Mouse (Mus musculus) adrenal gland, postnatal 14 days (tissue): ENCODE measurements around the gene Hectd4. TPM values are rescaled to one million over a fixed set of nuclear protein-coding genes. Genes with fewer than 3 reads are reported as not detected.
"Not testable (repeated sequence)": the region's sequence is repeated elsewhere in the genome, so short reads cannot be mapped to it uniquely, and the experiment has no call there.

Experiments used
- DNase-seq: peaks from one replicate; pipeline ENCODE4 v3.0.0; 2021; ENCODE audit warnings: mixed read lengths
- total RNA-seq: library from RNA; stranded (reverse); gene quantifications from 2 replicates; pipeline ENCODE4 v1.2.3, GENCODE M21; 2021

Gene Hectd4
- total RNA-seq, 1 experiment from 2014 or later: 27.1 TPM

DNA sequence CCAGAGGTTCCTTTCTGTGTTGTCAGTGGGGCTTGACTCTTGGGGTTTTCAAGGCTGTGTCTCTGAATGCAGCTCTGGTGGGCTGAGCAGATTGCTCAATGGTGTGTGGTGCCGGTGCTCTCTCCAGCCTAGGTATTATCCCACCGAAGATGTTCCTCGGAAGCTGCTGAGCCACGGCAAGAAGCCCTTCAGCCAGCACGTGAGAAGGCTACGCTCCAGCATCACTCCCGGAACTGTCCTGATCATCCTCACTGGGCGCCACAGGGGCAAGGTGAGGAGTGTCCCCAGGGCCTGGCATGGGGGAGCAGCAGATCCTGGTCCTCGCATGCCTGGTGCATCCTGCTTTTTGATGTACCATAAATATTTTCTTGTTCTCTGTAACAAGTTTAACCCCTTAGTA lies 13.5 kb upstream of the Hectd4 start:
- DNase-seq: no peak

DNA sequence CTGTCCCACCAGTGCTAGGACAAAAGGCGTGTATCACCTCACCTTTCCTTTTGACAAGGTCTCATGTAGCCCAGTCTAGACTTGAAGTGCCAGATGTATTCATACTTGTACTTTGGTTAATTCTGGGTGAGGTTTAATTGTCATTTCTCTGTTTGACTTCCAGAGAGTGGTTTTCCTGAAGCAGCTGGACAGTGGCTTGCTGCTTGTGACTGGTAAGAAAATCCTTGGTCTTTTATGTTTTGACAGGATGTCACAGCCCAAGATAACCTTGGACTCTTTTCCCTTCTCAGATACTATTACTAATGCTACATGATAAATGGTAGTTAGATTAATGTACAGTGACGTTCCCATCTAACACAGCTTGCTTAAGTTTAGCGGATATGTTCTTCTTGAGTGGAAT lies 13.0 kb upstream of the Hectd4 start:
- DNase-seq: no peak

DNA sequence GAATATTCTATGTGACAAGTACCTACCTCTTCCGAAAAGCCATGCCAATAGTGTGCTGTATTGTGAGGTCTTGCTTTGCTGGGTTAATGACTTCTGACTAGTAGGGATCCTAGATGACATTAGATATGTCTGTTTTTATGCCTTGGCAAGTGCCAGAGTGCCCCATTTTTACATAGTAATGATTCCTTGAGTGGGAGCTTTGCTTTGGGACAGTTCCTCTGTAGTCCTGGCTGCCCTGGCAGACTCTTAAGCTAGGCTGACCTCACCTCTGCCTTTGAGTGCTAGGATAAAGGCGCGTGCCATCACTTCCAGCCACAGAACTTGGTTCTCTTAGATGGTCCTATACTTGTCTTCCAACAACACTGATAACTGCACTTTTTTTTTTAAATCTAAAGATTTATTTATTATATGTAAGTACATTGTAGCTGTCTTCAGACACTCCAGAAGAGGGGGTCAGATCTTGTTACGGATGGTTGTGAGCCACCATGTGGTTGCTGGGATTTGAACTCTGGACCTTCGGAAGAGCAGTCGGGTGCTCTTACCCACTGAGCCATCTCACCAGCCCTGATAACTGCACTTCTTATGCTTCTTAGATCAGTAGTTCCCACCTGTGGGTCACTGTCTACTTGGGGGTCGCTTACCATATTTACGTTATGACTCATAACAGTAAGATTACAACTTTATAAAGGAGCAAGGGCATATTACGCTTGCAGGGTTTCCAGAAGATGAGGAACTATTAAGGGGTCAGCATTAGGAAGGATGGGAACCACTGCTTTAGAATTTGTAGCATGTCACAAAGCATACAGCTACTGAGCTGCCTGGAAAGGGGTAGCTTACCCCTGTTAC lies 10.0 kb upstream of the Hectd4 start:
- DNase-seq: no peak

DNA sequence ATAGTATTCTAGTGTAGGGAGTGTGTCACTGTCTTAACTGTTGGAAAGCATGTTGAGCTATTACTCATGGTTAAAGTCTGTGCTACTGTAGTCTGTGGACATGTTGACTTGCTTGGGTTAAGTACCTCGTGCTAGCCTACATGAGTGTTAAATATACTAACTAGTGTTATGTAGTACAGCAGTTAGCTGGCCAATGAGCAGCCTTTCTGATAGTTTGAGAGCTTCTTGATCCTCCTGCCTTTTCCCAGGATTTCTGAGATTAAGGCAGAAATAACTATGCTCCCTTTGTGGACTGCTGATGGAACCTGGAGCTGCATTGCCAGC lies 9.5 kb upstream of the Hectd4 start:
- DNase-seq: no peak

DNA sequence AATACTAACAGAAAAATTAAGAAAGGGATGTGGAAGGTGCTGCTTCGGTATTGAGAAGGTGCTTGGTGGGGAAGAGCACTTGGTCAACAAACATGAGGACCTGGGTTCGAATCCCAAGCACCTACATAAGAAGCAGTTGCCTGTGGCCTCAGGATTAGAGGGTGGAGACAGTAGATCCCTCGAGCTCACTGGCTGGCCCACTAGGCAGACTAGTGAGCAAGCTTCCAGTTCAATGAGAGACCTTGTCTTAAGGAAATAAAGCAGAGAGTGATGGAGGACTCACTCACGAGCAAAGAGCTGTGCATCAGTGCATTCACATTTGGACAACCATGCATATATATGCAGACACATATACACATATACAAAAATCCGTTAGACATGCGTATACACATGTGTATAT lies 7.9 kb upstream of the Hectd4 start:
- DNase-seq: no peak

DNA sequence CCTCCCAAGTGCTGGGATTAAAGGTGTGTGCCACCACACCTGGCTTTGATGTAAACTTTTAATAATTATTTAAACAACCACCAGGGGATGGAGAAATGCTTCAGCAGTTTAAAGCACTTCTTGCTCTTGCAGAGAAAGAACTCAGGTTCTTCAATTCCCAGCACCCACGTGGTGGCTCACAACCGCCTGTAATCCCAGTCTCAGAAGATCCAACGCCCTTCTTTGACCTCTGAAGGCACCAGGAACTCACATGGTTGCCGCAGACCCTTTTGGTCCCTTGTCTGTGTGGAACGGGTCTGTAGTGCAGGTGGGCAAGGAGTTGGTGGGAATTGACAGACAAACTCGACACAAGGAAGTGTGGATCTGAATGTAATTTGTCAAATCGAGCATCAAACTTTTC lies 5.3 kb upstream of the Hectd4 start:
- no peak for DNase-seq

DNA sequence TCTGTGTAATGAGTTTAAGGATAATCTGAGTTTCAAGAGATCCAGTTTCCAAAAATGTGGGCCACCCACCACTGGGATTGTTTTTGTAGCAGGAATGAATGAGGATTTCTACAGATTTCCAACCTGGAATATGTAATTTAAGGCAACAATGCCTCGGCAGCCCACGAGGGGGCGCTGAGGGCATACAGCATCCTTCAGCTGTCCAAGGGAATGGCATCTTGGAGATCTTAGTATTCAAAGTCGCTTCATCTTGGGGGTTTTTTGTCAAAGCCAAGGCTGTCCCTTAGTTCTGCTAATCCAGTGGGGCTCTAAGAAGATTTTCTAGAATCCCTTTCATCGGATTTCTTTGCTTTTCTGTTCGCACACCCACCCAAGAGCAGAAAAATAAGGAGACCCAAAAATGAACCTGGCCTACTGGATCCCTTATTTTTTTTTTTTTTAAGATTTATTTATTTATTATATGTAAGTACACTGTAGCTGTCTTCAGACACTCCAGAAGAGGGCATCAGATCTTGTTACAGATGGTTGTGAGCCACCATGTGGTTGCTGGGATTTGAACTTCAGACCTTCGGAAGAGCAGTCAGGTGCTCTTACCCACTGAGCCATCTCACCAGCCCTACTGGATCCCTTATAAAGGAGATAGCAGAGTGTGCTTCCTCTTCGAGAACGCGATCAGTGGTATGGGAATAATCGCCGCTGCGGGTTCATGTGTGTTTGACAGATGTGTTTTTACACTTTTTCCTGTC lies 4.5 kb upstream of the Hectd4 start:
- peak; percentile 84 for DNase-seq

DNA sequence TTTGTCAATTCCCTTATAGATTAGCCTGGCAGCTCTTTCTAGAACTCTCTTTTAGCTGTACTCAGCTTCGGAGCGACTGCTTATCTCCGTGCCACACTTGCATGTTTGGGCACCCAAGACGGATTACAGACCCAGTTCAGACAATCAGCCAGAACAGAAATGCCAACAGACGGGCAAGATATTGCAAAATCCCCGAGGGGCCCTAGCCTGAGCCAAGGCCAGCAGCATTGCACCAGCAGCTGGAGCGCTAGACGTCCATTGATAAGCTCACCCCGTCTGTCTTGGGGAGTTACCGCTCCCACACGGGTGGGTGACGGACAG lies 3.9 kb upstream of the Hectd4 start:
- peak; percentile 80 for DNase-seq

DNA sequence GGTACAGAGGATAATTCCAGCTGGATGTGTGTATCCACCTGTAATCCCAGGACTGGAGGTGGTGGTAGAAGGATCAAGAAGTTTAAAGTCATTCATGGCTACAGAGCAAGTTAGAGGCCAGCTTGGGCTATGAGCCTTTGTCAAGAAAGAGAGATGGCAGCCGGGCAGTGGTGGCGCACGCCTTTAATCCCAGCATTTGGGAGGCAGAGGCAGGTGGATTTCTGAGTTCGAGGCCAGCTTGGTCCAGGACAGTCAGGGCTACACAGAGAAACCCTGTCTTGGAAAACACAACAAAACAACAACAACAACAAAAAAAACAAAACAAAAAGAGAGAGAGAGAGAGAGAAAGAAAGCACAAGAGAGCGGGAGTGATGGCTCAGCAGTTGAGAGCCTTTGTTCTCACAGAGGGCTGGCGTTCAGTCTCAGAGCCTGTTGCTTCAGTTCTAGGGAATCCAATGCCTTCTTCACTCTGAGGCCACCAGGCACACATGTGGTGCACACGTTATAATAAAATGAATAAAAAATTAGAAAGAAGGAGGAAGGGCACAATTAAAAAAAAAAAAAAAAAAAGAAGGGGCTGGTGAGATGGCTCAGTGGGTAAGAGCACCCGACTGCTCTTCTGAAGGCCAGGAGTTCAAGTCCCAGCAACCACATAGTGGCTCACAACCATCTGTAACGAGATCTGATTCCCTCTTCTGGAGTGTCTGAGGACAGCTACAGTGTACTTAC lies 3.3 kb upstream of the Hectd4 start:
- not testable (repeated sequence) for DNase-seq

DNA sequence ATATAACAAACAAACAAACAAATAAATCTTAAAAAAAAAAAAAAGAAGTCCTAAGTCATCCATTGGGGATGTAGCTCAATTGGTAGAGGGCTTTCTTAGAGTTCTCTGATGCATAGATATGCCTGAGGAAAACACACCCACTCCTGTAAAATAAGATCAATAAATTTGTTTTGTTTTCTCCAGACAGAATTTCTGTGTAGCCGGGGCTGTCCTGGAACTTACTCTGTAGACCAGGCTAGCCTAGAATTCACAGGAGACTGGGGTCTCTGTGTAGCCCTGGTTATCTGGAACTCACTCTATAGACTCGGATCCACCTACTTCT lies 2.7 kb upstream of the Hectd4 start:
- no peak for DNase-seq

DNA sequence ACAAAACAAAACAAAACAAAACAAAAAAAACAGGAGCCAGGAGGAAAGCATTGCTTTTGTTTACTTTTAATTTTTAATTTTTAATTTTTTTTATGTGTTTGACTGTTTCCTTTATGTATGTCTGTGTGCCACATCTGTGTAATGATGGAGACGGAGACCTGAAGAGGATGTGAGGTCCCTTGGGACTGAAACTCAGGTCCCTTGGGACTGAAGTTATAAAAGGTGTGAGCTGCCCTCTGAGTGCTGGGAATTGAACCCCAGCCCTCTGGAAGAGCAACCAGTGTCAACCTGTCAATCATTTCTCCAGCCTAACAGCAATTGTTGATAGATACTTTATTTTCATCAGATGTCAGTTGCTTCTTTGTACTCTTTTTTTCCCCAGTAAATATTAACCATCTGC lies 829 bp upstream of the Hectd4 start:
- DNase-seq: no peak

DNA sequence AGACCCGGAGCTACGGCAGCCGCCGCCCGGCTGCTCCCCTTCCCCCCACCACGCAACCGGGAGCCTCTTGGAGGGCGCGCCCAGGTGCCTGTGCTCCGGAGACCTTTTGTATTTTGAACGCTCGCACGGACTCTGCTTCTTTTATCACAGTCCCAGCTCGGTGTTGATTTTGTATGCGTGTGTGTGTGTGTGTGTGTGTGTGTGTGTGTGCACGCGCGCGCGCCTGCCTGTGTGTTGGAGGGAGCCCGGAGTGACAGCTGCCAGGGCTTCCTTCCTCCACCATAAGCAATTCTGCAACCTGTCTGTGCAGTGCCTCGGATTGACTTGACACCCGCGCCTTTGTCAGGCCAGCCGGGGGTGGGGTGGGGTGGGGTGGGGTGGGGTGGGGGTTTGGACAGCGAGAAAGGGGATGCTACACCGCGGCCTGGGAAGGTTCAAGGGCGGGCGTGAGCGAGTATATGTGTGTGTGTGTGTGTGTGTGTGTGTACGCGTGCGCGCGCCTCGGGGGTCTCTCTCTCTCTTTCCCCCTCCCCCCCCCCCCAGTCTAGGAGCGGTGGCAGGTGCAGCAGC lies 798 bp downstream of the Hectd4 start:
- DNase-seq: peak; percentile 36

DNA sequence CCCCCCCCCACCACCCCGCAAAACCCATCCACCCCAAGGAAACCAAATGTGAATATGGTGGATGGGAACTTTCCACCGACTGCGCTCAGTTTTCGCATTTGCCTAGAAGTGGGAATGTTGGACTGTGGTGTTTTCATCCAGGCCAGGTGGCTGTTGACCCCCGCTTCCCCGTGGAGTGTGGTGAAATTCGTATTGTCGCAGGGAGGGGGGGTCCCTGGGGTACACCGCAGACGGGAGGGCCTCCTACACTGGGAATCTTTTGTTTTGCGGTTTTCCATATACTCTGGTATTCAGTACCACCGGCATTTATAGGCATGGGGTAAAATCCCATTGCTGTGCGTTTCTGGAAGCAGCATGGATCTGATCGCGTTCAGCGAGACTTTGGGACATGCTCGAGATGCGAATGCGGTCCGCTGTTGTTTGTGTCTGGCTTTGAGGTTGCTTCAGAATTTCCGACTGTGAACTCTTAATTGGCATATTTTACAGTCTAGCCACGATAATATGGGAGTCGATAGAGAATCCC lies 1.4 kb downstream of the Hectd4 start:
- no peak for DNase-seq

DNA sequence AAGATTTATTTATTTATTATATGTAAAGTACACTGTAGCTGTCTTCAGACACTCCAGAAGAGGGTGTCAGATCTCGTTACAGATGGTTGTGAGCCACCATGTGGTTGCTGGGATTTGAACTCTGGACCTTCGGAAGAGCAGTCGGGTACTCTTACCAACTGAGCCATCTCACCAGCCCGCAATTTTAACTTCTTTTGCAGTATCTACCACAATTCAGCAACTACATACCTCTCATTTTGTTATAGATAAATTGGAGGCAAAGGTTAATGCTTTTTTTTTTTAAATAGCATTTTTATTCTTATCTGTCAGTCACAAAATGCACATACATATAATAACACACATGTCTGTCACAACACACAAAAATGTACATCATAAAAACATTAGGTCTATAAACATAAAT lies 4.0 kb downstream of the Hectd4 start:
- DNase-seq: not testable (repeated sequence)

DNA sequence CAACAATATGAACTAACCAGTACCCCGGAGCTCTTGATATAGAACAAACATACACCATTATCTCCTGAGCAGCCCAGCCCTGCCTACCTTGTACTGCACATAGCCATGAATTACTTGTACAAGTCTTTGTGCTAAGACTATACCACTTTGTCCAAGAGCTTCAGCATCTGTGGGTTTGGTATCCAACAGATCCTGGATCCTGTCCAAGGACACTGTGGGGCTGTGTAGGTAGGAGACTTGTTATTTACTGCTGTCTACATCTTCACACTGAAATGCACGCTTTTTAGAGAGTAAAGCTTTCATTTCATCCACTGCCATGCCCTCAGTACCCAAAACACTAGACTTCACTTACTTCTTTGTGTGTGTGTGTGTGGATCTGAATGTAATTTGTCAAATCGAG lies 4.8 kb downstream of the Hectd4 start:
- DNase-seq: no peak

DNA sequence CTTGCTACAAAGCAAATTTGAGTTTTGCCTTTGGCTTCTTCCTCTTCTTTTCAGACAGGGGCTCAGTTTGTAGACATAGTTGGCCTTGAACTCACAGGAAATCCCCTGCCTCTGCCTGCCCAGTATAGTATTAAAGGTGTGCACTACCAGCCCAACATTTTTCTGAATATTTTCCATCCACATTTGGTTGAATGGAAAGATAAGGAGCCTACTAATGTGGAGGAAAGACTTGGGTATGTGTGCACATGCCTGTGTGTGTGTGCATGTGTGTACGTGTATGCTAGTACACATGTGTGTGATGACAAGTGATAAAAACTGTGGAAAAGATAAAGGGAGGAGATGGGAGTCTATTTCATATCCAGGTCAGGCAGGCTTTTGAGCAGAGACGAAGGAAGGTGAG lies 5.8 kb downstream of the Hectd4 start:
- no peak for DNase-seq

DNA sequence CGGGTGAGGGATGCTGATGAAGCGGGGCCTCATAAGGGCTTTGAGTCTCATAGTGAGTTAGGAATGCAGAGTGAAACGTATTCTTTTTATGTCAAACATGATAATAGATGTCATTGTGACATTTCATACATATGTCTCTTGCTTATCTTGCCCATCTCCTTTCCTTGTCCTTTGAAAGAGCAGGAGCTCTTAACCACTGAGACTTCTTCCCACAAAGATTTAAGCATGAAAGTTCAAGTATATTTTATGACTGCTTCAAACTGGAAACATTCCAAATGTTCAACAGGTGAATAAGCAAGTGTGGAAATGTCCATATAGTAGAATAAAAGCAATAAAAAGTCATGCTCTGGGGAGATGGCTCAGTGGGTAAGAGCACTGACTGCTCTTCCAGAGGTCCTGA lies 6.4 kb downstream of the Hectd4 start:
- DNase-seq: no peak

DNA sequence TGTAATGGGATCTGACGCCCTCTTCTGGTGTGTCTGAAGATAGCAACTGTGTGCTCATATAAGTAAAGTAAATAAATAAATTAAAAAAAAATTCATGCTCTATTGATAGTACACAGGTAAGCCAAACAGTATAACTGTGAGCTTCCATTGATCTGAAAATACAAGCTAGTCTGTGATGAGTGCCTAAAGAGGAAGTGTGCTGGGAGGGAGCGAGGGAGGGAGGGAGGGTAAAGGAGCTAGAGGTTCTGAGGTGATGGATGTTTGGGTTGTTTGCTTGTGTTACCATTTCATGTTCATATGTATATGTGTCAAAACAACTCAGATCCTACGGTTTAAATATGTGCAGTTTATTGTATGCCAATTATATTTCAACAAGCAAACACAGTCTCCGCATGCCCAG lies 6.8 kb downstream of the Hectd4 start:
- no peak for DNase-seq

DNA sequence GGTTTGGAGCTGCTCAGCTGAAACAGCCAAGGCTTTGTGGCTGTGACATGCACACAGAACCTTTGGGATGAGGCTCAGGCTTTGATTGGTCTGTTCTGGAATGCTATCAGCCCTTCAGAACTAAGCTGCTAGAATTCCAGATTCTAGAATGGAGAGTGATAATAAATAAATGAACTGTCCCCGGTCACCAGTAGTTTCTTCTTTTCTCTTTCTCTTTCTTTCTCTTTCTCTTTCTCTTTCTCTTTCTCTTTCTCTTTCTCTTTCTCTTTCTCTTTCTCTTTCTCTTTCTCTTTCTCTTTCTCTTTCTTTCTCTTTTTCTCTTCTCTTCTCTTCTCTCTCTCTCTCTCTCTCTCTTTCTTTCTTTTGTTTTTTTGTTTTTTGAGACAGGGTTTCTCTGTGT lies 7.3 kb downstream of the Hectd4 start:
- not testable (repeated sequence) for DNase-seq

DNA sequence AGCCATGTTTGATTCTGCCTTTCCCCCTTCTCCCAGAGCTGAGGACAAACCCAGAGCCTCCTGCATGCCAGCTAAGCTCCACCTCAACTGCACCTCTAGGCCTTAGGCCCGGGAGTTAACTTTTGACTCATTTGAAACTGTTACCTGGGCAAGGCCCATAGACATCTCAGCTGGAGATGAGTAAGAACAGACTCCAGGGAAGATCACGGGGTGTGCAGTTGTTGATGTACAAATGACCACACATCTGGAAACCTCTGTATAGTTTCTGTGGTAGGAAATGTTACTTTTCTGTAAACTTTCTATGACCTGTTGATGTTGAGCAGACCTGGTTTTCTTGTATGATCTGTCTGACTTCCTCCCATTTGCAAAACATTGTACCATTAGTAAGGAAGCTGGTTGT lies 9.2 kb downstream of the Hectd4 start:
- no peak for DNase-seq

DNA sequence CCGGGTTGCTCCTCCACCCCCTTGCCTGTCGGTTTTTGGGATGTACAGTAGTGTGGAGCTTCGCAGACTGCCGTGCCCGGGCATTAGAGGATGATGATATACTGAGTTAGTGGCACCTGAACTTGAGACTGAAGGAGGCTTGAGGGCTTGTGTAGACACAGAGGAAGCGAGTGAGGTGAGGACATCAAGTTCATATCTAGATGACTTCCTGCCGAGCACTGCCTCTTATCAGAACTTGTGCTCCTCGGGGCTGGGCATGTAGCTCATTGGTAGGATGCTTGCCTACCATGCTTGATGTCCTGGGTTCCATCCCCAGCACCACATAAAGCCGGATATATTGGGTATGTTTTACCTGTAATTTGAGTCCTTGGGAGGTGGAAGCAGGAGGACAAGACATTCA lies 10.8 kb downstream of the Hectd4 start:
- DNase-seq: no peak

DNA sequence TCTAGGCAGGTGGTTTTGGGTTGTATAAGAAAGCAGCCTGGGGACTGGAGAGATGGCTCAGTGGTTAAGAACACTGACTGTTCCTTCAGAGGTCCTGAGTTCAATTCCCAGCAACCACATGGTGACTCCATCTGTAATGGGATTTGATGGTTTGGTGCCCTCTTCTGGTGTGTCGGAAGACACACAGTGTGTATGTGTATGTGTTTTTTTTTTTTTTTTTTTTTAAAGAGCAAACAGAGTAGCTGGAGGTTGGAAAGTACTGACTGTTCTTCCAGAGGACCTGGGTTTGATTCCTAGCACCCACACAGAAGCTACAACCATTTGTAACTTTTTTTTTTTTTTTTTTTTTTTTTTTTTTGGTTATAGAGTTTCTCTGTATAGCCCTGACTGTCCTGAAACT lies 12.8 kb downstream of the Hectd4 start:
- no peak for DNase-seq

DNA sequence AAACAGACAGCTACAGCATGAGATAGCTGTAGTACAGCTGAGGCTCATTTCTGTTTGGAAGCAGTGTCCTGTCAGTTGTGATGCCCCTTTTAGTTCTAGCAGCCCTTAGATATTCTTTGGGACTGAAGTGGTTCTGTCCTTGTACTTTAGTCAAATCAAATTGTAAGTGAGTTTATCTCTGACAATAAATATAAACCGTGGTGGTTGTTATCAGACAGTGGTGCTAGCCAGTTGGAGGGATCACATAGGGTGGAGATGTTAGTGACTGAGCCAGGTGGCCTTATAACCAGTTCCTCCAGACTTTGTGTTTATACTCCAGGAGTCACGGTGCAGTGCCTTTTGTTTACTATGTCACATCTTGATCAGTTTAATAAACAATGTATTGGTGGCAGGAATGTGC lies 13.7 kb downstream of the Hectd4 start:
- no peak for DNase-seq
